Mouse (Mus musculus) bone marrow, adult 2 months (tissue): Measurements from ENCODE around the gene Ddx39b.

Experiments
- CTCF ChIP-seq: fragments of 200-500 bp; IDR thresholded peaks from 2 replicates; pipeline ENCODE4 v1.5.1; 2011; ENCODE audit warnings: low read length, control low read depth; ENCODE audit not compliant: control insufficient read depth, insufficient read depth
- POLR2A ChIP-seq: fragments of 200-500 bp; IDR thresholded peaks from 2 replicates; pipeline ENCODE4 v1.6.1; 2011; ENCODE audit warnings: low read depth, mild to moderate bottlenecking, control low read depth, low read length, borderline replicate concordance; ENCODE audit not compliant: control insufficient read depth

DNA sequence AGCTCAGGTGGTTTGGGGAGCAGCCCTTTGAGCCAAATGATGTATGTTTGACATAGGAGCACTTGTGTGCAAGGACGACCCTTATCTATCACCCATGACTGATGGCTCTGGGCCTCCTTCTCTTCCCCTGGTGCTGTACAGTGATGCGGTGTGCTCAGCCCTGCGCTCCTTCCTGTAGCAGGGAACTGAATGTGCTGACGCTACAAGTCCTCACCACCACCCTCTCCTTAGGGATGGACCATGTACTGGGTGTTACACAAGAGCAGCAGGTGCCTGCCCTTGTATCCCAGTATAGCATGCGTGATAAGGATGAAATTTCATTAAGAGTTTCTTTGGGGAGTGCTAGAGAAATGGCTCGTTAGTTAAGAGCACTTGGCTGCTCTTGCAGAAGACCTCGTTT is 5.6 kb downstream of the Ddx39b start:
- TF ChIP-seq POLR2A: no peak
- TF ChIP-seq CTCF: no peak
